Mouse (Mus musculus): Measurements from ENCODE around the gene Hes7. TPM values are rescaled to one million over a fixed set of nuclear protein-coding genes. Genes with fewer than 3 reads are reported as not detected.

Hes7 gene
- polyA plus RNA-seq, 1 experiment from 2014 or later = not detected

GRCm38 (mm10) chr11:69080102-69080854 lies 39.9 kb upstream of the Hes7 start:
- Histone ChIP-seq H3K27ac (no peak overlapping the region), H3K36me3 (ENCODE audit: inconsistent target) (no peaks in the 10 kb centered on the region), H3K4me3 (ENCODE audit: inconsistent target) (no peak overlapping the region), H3K79me2 (ENCODE audit: inconsistent target) (no peaks in the 10 kb centered on the region)
- 78% methylated on average over 15 of the region's 15 CpGs for WGBS (ENCODE audit: missing documents)

GRCm38 (mm10) chr11:69080855-69081222 lies 39.4 kb upstream of the Hes7 start:
- no peaks in the 10 kb centered on the region for H3K36me3 ChIP-seq (ENCODE audit: inconsistent target)
- no peak overlapping the region for H3K4me3 ChIP-seq (ENCODE audit: inconsistent target)
- 92% methylated on average over 8 of the region's 8 CpGs for WGBS (ENCODE audit: missing documents)
- H3K79me2 ChIP-seq (ENCODE audit: inconsistent target) = no peaks in the 10 kb centered on the region
- no peak overlapping the region for H3K27ac ChIP-seq

DNA sequence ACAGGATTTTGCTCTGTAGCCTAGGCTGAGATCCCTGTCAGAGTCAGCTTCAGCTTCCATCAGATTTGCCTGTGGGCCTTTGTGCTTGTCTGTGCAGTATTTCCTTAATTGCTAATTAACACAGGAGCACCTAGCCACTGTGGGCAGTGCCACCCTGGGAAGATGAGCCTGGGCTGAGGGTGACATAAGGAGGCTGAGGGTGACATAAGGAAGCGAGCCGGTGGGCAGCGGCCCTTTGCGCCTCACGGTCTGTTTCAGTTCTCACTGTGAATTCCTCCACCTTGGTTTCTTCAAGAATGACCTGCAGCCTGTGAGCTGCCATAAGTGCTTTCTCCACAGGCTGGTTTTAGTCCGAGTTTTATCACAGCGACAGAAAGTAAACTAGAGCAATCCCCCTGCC lies 38.6 kb upstream of the Hes7 start:
- H3K27ac ChIP-seq = no peak overlapping the region
- H3K36me3 ChIP-seq (ENCODE audit: inconsistent target) = no peaks in the 10 kb centered on the region
- WGBS (ENCODE audit: missing documents) = 80% methylated on average over 7 of the region's 7 CpGs
- no peak overlapping the region for H3K4me3 ChIP-seq (ENCODE audit: inconsistent target)
- H3K79me2 ChIP-seq (ENCODE audit: inconsistent target) = no peaks in the 10 kb centered on the region

GRCm38 (mm10) chr11:69085608-69086007 lies 34.6 kb upstream of the Hes7 start:
- H3K27ac ChIP-seq = no peak overlapping the region
- H3K79me2 ChIP-seq (ENCODE audit: inconsistent target) = peaks cover 21% of the 10 kb centered on the region
- WGBS (ENCODE audit: missing documents) = 85% methylated on average over 6 of the region's 6 CpGs
- H3K4me3 ChIP-seq (ENCODE audit: inconsistent target) = no peak overlapping the region
- no peaks in the 10 kb centered on the region for H3K36me3 ChIP-seq (ENCODE audit: inconsistent target)

DNA sequence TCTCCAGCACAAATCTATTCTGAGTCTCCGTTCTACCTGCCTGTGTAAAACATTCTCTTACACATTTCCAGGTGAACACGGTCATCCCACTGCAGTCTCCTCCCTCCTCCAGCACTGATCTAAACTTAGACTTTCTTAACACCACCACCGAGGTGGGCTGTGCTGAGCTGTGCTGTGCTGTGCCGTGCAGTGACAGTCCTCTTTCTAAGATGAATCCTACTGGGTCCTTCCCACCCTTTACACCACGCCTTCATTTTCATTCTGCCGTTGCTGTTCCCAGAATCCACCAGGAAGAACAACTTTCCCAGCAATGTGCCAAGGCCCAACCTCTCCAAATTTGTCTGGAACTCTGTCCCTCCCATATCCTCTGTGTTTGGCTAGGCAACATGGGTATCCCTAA lies 33.8 kb upstream of the Hes7 start:
- peaks cover 29% of the 10 kb centered on the region for H3K79me2 ChIP-seq (ENCODE audit: inconsistent target)
- H3K27ac ChIP-seq = no peak overlapping the region
- peaks cover 5% of the 10 kb centered on the region; the same call in 1 of the 2 replicates for H3K36me3 ChIP-seq (ENCODE audit: inconsistent target)
- no peak overlapping the region for H3K4me3 ChIP-seq (ENCODE audit: inconsistent target)
- WGBS (ENCODE audit: missing documents) = 83% methylated on average over 6 of the region's 6 CpGs

- 95% methylated on average over 3 of the region's 4 CpGs for WGBS (ENCODE audit: missing documents)
- Histone ChIP-seq H3K27ac (no peak overlapping the region), H3K79me2 (ENCODE audit: inconsistent target) (peaks cover 29% of the 10 kb centered on the region), H3K36me3 (ENCODE audit: inconsistent target) (peaks cover 5% of the 10 kb centered on the region; the same call in 1 of the 2 replicates), H3K4me3 (ENCODE audit: inconsistent target) (no peak overlapping the region)
Measured at GRCm38 (mm10) chr11:69087082-69087481, 33.1 kb upstream of the Hes7 start.

DNA sequence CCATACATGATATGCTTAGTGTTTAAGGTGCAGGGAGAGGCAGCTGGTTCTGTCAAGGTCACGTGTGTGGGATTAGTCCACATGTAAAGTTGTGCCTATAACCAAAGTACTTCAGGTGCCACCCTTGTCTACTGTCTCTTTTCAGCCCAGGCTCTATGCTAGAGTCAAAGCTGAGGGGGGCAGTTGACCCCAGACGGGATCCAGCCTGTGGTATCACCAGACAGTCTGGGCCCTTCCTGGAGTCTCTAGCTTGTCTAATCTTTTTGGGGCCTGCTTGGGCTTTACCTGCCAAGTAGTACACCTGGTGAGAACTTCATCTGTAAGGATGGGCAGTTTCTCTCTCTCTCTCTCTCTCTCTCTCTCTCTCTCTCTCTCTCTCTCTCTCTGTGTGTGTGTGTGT lies 32.6 kb upstream of the Hes7 start:
- H3K27ac ChIP-seq = no peak overlapping the region
- H3K4me3 ChIP-seq (ENCODE audit: inconsistent target) = no peak overlapping the region
- H3K36me3 ChIP-seq (ENCODE audit: inconsistent target) = peaks cover 5% of the 10 kb centered on the region; the same call in 1 of the 2 replicates
- peaks cover 29% of the 10 kb centered on the region for H3K79me2 ChIP-seq (ENCODE audit: inconsistent target)
- 100% methylated on average over 2 of the region's 2 CpGs for WGBS (ENCODE audit: missing documents)

DNA sequence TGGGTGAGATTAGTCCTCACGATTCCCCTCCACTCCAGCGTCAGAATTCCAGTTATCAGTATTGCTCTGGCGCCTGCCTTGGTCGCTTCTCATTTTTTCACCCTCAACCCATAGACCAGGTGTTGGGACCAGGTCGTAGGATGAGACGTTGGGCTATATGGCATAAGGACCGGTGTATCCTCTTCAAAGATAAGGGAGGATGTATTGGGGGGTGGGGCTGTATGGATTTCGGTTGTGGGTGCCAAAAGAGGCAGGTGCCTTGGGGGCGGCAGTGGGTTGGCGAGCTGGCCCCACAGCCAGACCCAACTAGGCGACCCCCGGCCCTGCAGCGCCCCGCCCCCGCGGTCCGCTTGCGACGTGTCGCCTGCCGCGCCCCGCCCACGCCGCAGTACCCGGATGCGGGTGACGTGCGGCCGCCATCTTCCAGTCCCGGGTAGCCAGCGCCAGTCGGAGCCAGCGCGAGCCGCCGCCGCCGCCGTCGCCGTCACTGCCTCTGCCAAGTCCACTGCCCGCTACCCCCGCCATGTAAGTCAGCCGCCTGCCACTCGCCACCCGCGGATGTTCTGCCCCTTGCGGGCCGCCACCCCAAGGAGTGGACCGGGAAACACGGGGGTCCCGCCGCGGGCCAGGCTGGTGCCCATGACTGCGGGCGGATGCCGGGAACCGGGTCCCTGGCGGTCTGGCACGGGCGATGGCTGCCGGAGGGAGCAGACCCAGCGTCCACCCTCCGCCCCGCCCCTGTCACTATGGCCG lies 31.9 kb upstream of the Hes7 start, which contains the start of gene Vamp2:
Gene Vamp2 (plus strand): TSS at position 388 of the 753 bp plus-strand sequence.
- Histone ChIP-seq H3K79me2 (ENCODE audit: inconsistent target) (peaks cover 29% of the 10 kb centered on the region), H3K36me3 (ENCODE audit: inconsistent target) (peaks cover 5% of the 10 kb centered on the region; the same call in 1 of the 2 replicates), H3K27ac (peak within 1 kb of the TSS; percentile 40; the same call in 1 of the 2 replicates), H3K4me3 (ENCODE audit: inconsistent target) (peak within 1 kb of the TSS; percentile 74)
- WGBS (ENCODE audit: missing documents) = 1% methylated on average over 62 of the region's 67 CpGs

- WGBS (ENCODE audit: missing documents) = 11% methylated on average over 25 of the region's 25 CpGs
- H3K4me3 ChIP-seq (ENCODE audit: inconsistent target) = peak overlapping the region; percentile 74
- peaks cover 29% of the 10 kb centered on the region for H3K79me2 ChIP-seq (ENCODE audit: inconsistent target)
- peak overlapping the region; percentile 40; the same call in 1 of the 2 replicates for H3K27ac ChIP-seq
- peaks cover 5% of the 10 kb centered on the region; the same call in 1 of the 2 replicates for H3K36me3 ChIP-seq (ENCODE audit: inconsistent target)
Measured at GRCm38 (mm10) chr11:69088856-69089615, 31.2 kb upstream of the Hes7 start.

GRCm38 (mm10) chr11:69089616-69090290 lies 30.5 kb upstream of the Hes7 start:
- WGBS (ENCODE audit: missing documents) = 91% methylated on average over 12 of the region's 12 CpGs
- Histone ChIP-seq H3K27ac (no peak overlapping the region), H3K4me3 (ENCODE audit: inconsistent target) (peak overlapping the region; percentile 74), H3K36me3 (ENCODE audit: inconsistent target) (peaks cover 5% of the 10 kb centered on the region; the same call in 1 of the 2 replicates), H3K79me2 (ENCODE audit: inconsistent target) (peaks cover 29% of the 10 kb centered on the region)

DNA sequence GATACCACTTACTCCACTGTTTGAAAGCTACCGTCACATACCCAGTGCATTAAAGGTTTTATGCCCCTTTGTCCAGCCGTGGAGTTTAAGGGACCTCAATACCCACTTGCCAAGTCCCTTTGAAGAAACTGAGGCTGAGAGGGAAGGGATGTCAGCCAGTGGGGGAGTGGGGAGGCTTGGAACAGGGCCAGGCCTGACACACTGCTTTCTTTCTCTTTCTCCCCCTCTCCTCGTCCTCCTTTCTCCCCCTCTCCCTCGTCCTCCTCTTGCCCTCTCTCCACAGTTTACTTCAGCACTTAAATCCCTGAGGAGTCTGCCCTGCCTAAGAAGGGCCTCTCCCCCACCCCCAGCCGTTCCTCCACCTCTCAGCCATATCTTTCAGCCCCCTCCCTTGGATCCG lies 29.8 kb upstream of the Hes7 start:
- Histone ChIP-seq H3K79me2 (ENCODE audit: inconsistent target) (peaks cover 29% of the 10 kb centered on the region), H3K36me3 (ENCODE audit: inconsistent target) (peaks cover 5% of the 10 kb centered on the region; the same call in 1 of the 2 replicates), H3K27ac (no peak overlapping the region), H3K4me3 (ENCODE audit: inconsistent target) (no peak overlapping the region)
- 91% methylated on average over 6 of the region's 6 CpGs for WGBS (ENCODE audit: missing documents)

- no peak overlapping the region for H3K4me3 ChIP-seq (ENCODE audit: inconsistent target)
- H3K27ac ChIP-seq = no peak overlapping the region
- WGBS (ENCODE audit: missing documents) = 77% methylated on average over 7 of the region's 7 CpGs
- peaks cover 29% of the 10 kb centered on the region for H3K79me2 ChIP-seq (ENCODE audit: inconsistent target)
- peaks cover 5% of the 10 kb centered on the region; the same call in 1 of the 2 replicates for H3K36me3 ChIP-seq (ENCODE audit: inconsistent target)
Measured at GRCm38 (mm10) chr11:69091566-69092385, 28.4 kb upstream of the Hes7 start.

DNA sequence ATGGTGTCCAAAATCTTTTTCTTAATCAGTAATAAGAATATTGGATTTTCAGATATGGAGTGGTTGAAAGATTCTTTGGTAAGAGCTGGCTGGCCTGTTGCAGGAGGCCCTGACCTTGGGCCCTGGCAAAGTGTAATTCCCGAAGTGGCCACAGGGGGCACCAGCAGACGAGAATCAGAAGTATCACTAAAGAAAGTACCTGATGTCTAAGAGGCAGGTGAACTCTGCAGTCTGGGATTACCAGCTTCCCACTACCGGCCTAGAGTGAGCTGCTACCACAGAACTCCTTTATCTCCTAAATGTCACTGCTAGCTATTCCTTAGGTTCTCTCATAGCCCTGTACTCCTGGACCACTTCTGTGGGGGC lies 27.8 kb upstream of the Hes7 start:
- Histone ChIP-seq H3K27ac (no peak overlapping the region), H3K4me3 (ENCODE audit: inconsistent target) (no peak overlapping the region), H3K36me3 (ENCODE audit: inconsistent target) (peaks cover 5% of the 10 kb centered on the region; the same call in 1 of the 2 replicates), H3K79me2 (ENCODE audit: inconsistent target) (peaks cover 29% of the 10 kb centered on the region)
- 0% methylated on average over 3 of the region's 3 CpGs for WGBS (ENCODE audit: missing documents)

All from macrophage (primary cell).